Mouse (Mus musculus): Measurements from ENCODE around the gene Zc3h13. TPM values are rescaled to one million over a fixed set of nuclear protein-coding genes. Genes with fewer than 3 reads are reported as not detected.

The Zc3h13 gene
- total RNA-seq (2023): 10 to 100 TPM; 35.0 to 39.7 TPM

DNA sequence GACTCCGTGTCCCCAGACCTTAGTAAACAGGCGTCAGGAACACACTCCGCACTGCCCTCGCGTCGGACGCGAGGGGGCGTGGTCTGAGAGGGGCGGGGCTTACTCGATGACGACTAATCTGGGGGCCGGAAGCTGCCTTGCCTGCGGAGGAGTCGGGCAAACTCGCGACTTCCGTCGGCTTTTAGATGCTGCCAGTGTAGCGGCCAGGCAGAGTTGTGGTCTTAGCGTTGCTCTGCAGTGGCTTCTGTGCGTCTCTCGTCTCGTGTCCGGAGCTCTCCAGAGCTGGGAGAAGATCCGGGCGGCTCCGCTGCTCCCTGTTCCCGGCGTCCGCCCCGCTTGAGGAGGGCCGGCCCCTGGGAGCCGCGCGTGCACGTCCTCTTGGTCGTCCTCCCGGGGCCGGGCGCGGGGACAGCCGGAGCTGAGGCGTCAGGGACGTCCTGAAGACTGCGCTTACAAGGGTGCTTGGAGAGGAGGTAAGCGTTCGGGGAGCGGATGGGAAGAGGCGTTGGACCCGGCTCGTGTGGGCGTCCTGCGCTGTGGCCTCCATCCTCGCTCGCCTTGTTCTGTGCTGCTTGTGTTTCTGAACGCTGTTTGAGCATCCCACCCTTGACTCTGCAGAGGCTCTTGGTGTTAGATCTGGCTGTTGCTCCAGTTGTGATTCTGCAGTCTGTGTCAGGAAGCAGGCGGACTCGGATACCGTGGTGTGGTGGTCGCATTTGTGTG, at the start of gene Zc3h13:
Gene Zc3h13 (plus strand): TSS at position 181 of the 723 bp plus-strand sequence.

GRCm38 (mm10) chr14:75242087-75242486, 42.1 kb upstream of the Zc3h13 start, which contains the start of gene Cpb2:
Cpb2 (plus strand) TSS chr14:75242287.

Other genes with a start within 250 kb of the Zc3h13 start
- under 1 TPM; 0.49 to 0.63 TPM for gene Lrrc63, start 153.5 kb upstream of the Zc3h13 start, total RNA-seq (2023)
- gene Lcp1, start 153.3 kb upstream of the Zc3h13 start, total RNA-seq (2023): 100 to 1,000 TPM; 771 to 861 TPM
- gene Cpb2, start 42.1 kb upstream of the Zc3h13 start, total RNA-seq (2023): not detected
- gene Siah3, start 171.6 kb downstream of the Zc3h13 start, total RNA-seq (2023): not detected

Data from monocyte, adult 59 days (primary cell).